Mouse (Mus musculus): ENCODE data around the gene Btg3.
A peak's percentile ranks its signal among the peaks of the same experiment; 100 is the strongest.

The Btg3 gene

GRCm38 (mm10) chr16:78346662-78347327 lies 30.2 kb downstream of the Btg3 start:
- no peak for DNase-seq

GRCm38 (mm10) chr16:78343792-78344191 lies 33.2 kb downstream of the Btg3 start:
- DNase-seq: no peak

GRCm38 (mm10) chr16:78342767-78343166 lies 34.2 kb downstream of the Btg3 start:
- DNase-seq: no peak

- DNase-seq: no peak
Measured at GRCm38 (mm10) chr16:78341356-78341755, 35.6 kb downstream of the Btg3 start.

GRCm38 (mm10) chr16:78337226-78337625 lies 39.8 kb downstream of the Btg3 start:
- no peak for DNase-seq

- no peak for DNase-seq
Measured at GRCm38 (mm10) chr16:78327999-78328398, 49.0 kb downstream of the Btg3 start.

GRCm38 (mm10) chr16:78327562-78327961 lies 49.4 kb downstream of the Btg3 start:
- no peak for DNase-seq

GRCm38 (mm10) chr16:78325972-78326848 lies 50.8 kb downstream of the Btg3 start:
- no peak for DNase-seq

GRCm38 (mm10) chr16:78322140-78322539 lies 54.9 kb downstream of the Btg3 start:
- no peak for DNase-seq

- no peak for DNase-seq
Measured at GRCm38 (mm10) chr16:78321559-78321958, 55.4 kb downstream of the Btg3 start.

- DNase-seq: no peak
Measured at GRCm38 (mm10) chr16:78319711-78320110, 57.3 kb downstream of the Btg3 start.

GRCm38 (mm10) chr16:78317960-78318359 lies 59.0 kb downstream of the Btg3 start:
- DNase-seq: no peak

- DNase-seq: peak; percentile 76 to 82
Measured at GRCm38 (mm10) chr16:78316849-78317248, 60.1 kb downstream of the Btg3 start.

GRCm38 (mm10) chr16:78314026-78314425 lies 63.0 kb downstream of the Btg3 start:
- DNase-seq: no peak

GRCm38 (mm10) chr16:78313135-78313887 lies 63.7 kb downstream of the Btg3 start:
- no peak for DNase-seq

- no peak for DNase-seq
Measured at GRCm38 (mm10) chr16:78309258-78309657, 67.7 kb downstream of the Btg3 start.

GRCm38 (mm10) chr16:78307476-78308192 lies 69.4 kb downstream of the Btg3 start:
- no peak for DNase-seq

GRCm38 (mm10) chr16:78306606-78307005 lies 70.4 kb downstream of the Btg3 start:
- DNase-seq: no peak

GRCm38 (mm10) chr16:78305606-78306100 lies 71.3 kb downstream of the Btg3 start:
- DNase-seq: no peak

GRCm38 (mm10) chr16:78302678-78303050 lies 74.3 kb downstream of the Btg3 start:
- DNase-seq: peak in 1 of 2 experiments; percentile 40

- no peak for DNase-seq
Measured at GRCm38 (mm10) chr16:78301831-78302677, 74.9 kb downstream of the Btg3 start.
